Mouse (Mus musculus) midbrain, embryonic 16.5 days (tissue): Measurements from ENCODE around the gene Nfib. TPM values are rescaled to one million over a fixed set of nuclear protein-coding genes. Genes with fewer than 3 reads are reported as not detected.

Source experiments
- ATAC-seq: fragments of 200-750 bp; cut with Nextera tagmentation; 2 replicates; pipeline ENCODE4 v1.8.0; 2017; ENCODE audit warnings: moderate TSS enrichment
- H3K27ac ChIP-seq: fragments of 300-500 bp; sonication (generic); 2 replicates; pipeline ENCODE4 v1.5.1; 2014; ENCODE audit warnings: mild to moderate bottlenecking, low read length, mixed read lengths
- H3K27me3 ChIP-seq: fragments of 300-500 bp; sonication (generic); 2 replicates; pipeline ENCODE4 v1.6.1; 2014; ENCODE audit warnings: low read depth, low read length, mixed read lengths; ENCODE audit not compliant: control insufficient read depth, insufficient read depth
- H3K36me3 ChIP-seq: fragments of 300-500 bp; sonication (generic); 2 replicates; pipeline ENCODE4 v1.6.1; 2014; ENCODE audit warnings: mild to moderate bottlenecking, low read length, moderate library complexity, mixed read lengths; ENCODE audit not compliant: control insufficient read depth, insufficient read depth
- H3K4me1 ChIP-seq: fragments of 300-500 bp; sonication (generic); 2 replicates; pipeline ENCODE4 v1.6.1; 2014; ENCODE audit warnings: mild to moderate bottlenecking, low read length, mixed read lengths; ENCODE audit not compliant: control insufficient read depth, insufficient read depth
- H3K4me2 ChIP-seq: fragments of 300-500 bp; sonication (generic); 2 replicates; pipeline ENCODE4 v1.6.1; 2014; ENCODE audit warnings: mild to moderate bottlenecking, low read length, mixed read lengths
- H3K4me3 ChIP-seq: fragments of 300-500 bp; sonication (generic); 2 replicates; pipeline ENCODE4 v1.5.1; 2014; ENCODE audit warnings: low read depth, mild to moderate bottlenecking, low read length, moderate library complexity, mixed read lengths
- H3K9ac ChIP-seq: fragments of 300-500 bp; sonication (generic); 2 replicates; pipeline ENCODE4 v1.6.1; 2014; ENCODE audit warnings: low read depth, low read length, mixed read lengths
- H3K9me3 ChIP-seq: fragments of 300-500 bp; sonication (generic); replicated peaks from 2 replicates; pipeline ENCODE4 v1.6.1; 2014; ENCODE audit warnings: mild to moderate bottlenecking, low read length, mixed read lengths; ENCODE audit not compliant: control insufficient read depth, poor library complexity, severe bottlenecking
- WGBS: fragments of 180-500 bp; shearing (Covaris S2); extraction: QIAGEN DNeasy Blood & Tissue Kit; methylation state at CpG from one replicate; pipeline ENCODE4 v1.1.7; 2014; 5-methylcytosine and 5-hydroxymethylcytosine counted together
- polyA plus RNA-seq: library from polyadenylated mRNA; unstranded; fragments of >200 nt; fragmentation: Nextera tagmentation; extraction: Ambion mirVana; gene quantifications from 2 replicates; pipeline ENCODE4 v1.2.1, GENCODE M21; 2015

Nfib gene
- polyA plus RNA-seq, 1 experiment from 2014 or later: 47.2 TPM

DNA sequence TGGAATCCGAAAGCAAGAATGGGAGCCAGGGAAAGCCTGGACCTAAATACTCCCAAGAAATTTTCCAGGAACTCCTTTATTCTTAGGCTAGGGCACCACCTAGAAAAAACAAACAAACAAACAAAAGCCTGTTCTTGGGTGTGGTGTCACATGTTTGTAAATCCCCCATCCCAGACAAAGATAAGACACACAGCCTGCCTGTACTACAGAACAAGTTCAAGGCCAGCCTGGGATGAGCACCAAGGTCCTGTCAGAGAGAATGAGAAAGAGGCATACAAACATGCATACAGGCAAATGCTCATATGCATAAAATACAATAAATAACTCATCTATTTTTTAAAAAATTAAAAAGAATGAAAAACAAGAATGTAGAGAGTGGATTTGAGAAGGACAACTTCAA lies 315.7 kb downstream of the Nfib start:
- no peak overlapping the region for H3K27ac ChIP-seq
- no peaks in the 10 kb centered on the region for H3K36me3 ChIP-seq
- no peak for ATAC-seq
- no peak overlapping the region for H3K9ac ChIP-seq
- WGBS: 94% methylated on average over 1 of the region's 1 CpGs
- no peaks in the 10 kb centered on the region for H3K9me3 ChIP-seq
- H3K4me3 ChIP-seq: no peak overlapping the region
- H3K4me2 ChIP-seq: no peak overlapping the region
- peaks cover 7% of the 10 kb centered on the region; the same call in 1 of the 2 replicates for H3K4me1 ChIP-seq
- H3K27me3 ChIP-seq: no peaks in the 10 kb centered on the region

DNA sequence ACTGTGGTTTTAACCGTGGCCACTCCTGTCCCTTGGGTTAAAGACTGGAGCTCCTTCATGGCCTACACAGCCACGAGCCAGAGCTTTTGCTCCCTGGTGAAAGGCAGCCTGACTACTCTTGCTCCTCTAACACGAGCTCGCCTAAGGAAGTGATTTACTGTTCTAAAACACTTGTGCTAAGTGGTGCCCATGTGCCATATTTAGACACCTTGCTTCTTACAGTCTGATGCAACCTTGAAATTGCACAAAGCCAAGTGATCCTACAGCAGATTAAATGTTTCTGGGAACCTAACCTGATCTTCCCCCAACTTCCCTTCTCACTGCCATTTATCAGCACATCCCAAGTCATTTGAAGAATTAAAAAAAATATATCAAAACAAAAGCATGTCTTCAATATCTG lies 317.9 kb downstream of the Nfib start:
- Histone ChIP-seq H3K4me3 (no peak overlapping the region), H3K27me3 (no peaks in the 10 kb centered on the region), H3K4me1 (peaks cover 9% of the 10 kb centered on the region; the same call in 1 of the 2 replicates), H3K9me3 (no peaks in the 10 kb centered on the region), H3K27ac (no peak overlapping the region), H3K4me2 (no peak overlapping the region), H3K9ac (no peak overlapping the region), H3K36me3 (no peaks in the 10 kb centered on the region)
- WGBS: 93% methylated on average over 4 of the region's 4 CpGs
- ATAC-seq: no peak

- Histone ChIP-seq H3K27ac (no peak overlapping the region), H3K9me3 (no peaks in the 10 kb centered on the region), H3K4me1 (0 out of 2 replicates have a peak, but pooled peaks cover 5% of the 10 kb centered on the region), H3K36me3 (no peaks in the 10 kb centered on the region), H3K4me2 (no peak overlapping the region), H3K27me3 (no peaks in the 10 kb centered on the region), H3K9ac (no peak overlapping the region), H3K4me3 (no peak overlapping the region)
- no peak for ATAC-seq
- 85% methylated on average over 4 of the region's 4 CpGs for WGBS
Observed at GRCm38 (mm10) chr4:82386222-82386993, 319.1 kb downstream of the Nfib start.

DNA sequence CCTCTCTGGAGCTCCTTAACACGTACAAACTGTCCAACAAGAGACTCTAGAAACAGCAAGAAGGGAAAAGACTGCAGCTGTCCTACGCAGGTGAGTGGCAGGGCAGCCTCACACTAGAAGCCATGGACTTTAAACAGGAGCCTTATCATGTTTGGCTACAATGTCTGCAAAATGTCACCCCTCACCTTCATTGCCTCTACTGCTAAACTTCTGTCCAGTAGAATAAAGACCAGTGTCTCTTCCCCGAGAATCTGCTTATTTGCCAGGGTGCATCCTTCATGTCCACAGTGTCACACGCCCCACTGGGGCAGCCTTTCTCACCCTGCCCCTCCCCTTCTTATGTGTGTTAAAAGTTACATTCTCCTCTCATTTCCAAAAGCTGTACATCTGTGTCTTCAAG lies 319.9 kb downstream of the Nfib start:
- Histone ChIP-seq H3K9ac (no peak overlapping the region), H3K36me3 (no peaks in the 10 kb centered on the region), H3K4me3 (no peak overlapping the region), H3K4me1 (0 out of 2 replicates have a peak, but pooled peaks cover 2% of the 10 kb centered on the region), H3K4me2 (no peak overlapping the region), H3K27me3 (no peaks in the 10 kb centered on the region), H3K9me3 (no peaks in the 10 kb centered on the region), H3K27ac (no peak overlapping the region)
- no peak for ATAC-seq
- 86% methylated on average over 4 of the region's 4 CpGs for WGBS

GRCm38 (mm10) chr4:82383991-82384731 lies 321.4 kb downstream of the Nfib start:
- 55% methylated on average over 11 of the region's 11 CpGs for WGBS
- no peak overlapping the region for H3K4me2 ChIP-seq
- H3K9me3 ChIP-seq: no peaks in the 10 kb centered on the region
- H3K27ac ChIP-seq: peak overlapping the region; percentile 15
- no peak overlapping the region for H3K4me3 ChIP-seq
- no peaks in the 10 kb centered on the region for H3K27me3 ChIP-seq
- H3K36me3 ChIP-seq: no peaks in the 10 kb centered on the region
- H3K9ac ChIP-seq: no peak overlapping the region
- H3K4me1 ChIP-seq: 0 out of 2 replicates have a peak, but pooled peaks cover 2% of the 10 kb centered on the region
- peak; percentile 85 for ATAC-seq

- no peaks in the 10 kb centered on the region for H3K27me3 ChIP-seq
- H3K4me1 ChIP-seq: 0 out of 2 replicates have a peak, but pooled peaks cover 2% of the 10 kb centered on the region
- H3K4me3 ChIP-seq: no peak overlapping the region
- H3K9me3 ChIP-seq: no peaks in the 10 kb centered on the region
- no peak for ATAC-seq
- H3K36me3 ChIP-seq: no peaks in the 10 kb centered on the region
- H3K4me2 ChIP-seq: no peak overlapping the region
- WGBS: 63% methylated on average over 8 of the region's 8 CpGs
- H3K27ac ChIP-seq: no peak overlapping the region
- no peak overlapping the region for H3K9ac ChIP-seq
Observed at GRCm38 (mm10) chr4:82383346-82383745, 322.2 kb downstream of the Nfib start.

DNA sequence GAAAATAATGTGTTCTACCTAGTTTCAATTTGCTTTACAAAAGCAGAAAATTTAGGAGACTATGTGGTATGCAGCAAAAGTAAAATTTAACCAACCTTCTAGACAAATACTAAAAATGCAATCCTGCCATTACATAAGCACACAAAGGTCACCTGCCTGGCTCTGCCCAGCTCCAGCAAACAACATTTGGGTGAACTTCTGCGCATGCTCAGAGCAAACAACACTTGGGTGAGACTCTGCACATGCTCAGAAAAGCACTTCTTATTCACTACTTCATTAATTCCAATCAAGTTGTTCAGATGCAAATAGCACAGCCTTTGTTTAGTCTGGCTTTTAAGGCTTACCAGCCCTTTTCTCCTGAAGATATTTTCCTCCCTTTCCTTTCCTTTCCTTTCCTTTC lies 323.8 kb downstream of the Nfib start:
- Histone ChIP-seq H3K27ac (no peak overlapping the region), H3K36me3 (no peaks in the 10 kb centered on the region), H3K9ac (no peak overlapping the region), H3K4me1 (0 out of 2 replicates have a peak, but pooled peaks cover 2% of the 10 kb centered on the region), H3K27me3 (no peaks in the 10 kb centered on the region), H3K4me3 (no peak overlapping the region), H3K9me3 (no peaks in the 10 kb centered on the region), H3K4me2 (no peak overlapping the region)
- WGBS: 43% methylated on average over 1 of the region's 1 CpGs
- no peak for ATAC-seq

- Histone ChIP-seq H3K4me2 (no peak overlapping the region), H3K4me3 (no peak overlapping the region), H3K27me3 (no peaks in the 10 kb centered on the region), H3K9me3 (no peaks in the 10 kb centered on the region), H3K4me1 (0 out of 2 replicates have a peak, but pooled peaks cover 2% of the 10 kb centered on the region), H3K27ac (no peak overlapping the region), H3K36me3 (no peaks in the 10 kb centered on the region), H3K9ac (no peak overlapping the region)
- no peak for ATAC-seq
Observed at GRCm38 (mm10) chr4:82380578-82380977, 325.0 kb downstream of the Nfib start.

DNA sequence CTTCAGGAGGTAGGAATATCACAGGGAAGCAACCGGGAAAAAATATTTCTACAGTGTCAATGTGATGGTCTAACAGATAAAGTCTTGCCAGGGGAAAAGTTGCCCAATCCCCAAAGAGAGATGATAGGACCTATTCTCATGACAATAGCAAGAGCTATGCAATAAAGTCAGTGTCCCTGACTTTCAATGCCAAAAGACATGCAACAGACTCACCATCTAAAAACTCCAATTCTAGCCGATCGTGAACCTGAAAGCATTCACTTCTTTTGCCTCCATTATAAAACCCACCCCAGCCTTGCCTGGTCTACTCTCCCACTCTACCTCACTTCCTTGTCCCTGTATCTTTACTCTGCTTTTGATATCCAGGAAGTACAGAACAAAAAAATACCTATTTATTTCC lies 327.5 kb downstream of the Nfib start:
- Histone ChIP-seq H3K9me3 (no peaks in the 10 kb centered on the region), H3K4me3 (no peak overlapping the region), H3K36me3 (no peaks in the 10 kb centered on the region), H3K4me1 (0 out of 2 replicates have a peak, but pooled peaks cover 2% of the 10 kb centered on the region), H3K27me3 (no peaks in the 10 kb centered on the region), H3K27ac (no peak overlapping the region), H3K4me2 (no peak overlapping the region), H3K9ac (no peak overlapping the region)
- no peak for ATAC-seq
- WGBS: 100% methylated on average over 3 of the region's 3 CpGs
